Mouse (Mus musculus): Measurements from ENCODE around the gene Dgat2l6. TPM values are rescaled to one million over a fixed set of nuclear protein-coding genes. Genes with fewer than 3 reads are reported as not detected.

Dgat2l6 gene
- under 1 TPM; 0.08 to 0.18 TPM for total RNA-seq (2021)
- long read RNA-seq, experiment 1, result 0 reads
- long read RNA-seq, experiment 2, result 0 reads

GRCm38 (mm10) chrX:100524471-100524870, at the start of gene Dgat2l6:
Gene Dgat2l6, plus strand, starts transcription at chrX:100524838.
- DNase-seq (ENCODE audit: low spot score in 2 of 2), result no peak

GRCm38 (mm10) chrX:100475569-100476223, 48.9 kb upstream of the Dgat2l6 start:
- intact Hi-C loops (cut with DNase I), result loop anchor here (5.0 kb wide), 1 partner anchor 78 kb away; no protein-coding TSS in a partner anchor
- DNase-seq (ENCODE audit: low spot score in 2 of 2), result no peak

More at GRCm38 (mm10) chrX:100524471-100524870, at the start of gene Dgat2l6:
- intact Hi-C loops (cut with DNase I), result no loop called here

- peak; percentile 30 to 50 for DNase-seq (ENCODE audit: low spot score in 2 of 2)
- intact Hi-C loops (cut with DNase I), result loop anchor here (5.0 kb wide), 2 partner anchors 673 to 1353 kb away; no protein-coding TSS in a partner anchor
Observed at GRCm38 (mm10) chrX:100480317-100480716, 44.3 kb upstream of the Dgat2l6 start.

GRCm38 (mm10) chrX:100493500-100494067, 31.1 kb upstream of the Dgat2l6 start:
- intact Hi-C loops (cut with DNase I), result no loop called here
- no peak for DNase-seq (ENCODE audit: low spot score in 2 of 2)

- intact Hi-C loops (cut with DNase I), result no loop called here
- peak; percentile 81 to 90 for DNase-seq (ENCODE audit: low spot score in 2 of 2)
Observed at GRCm38 (mm10) chrX:100494068-100494978, 30.3 kb upstream of the Dgat2l6 start, which contains the start of gene Igbp1. Gene Igbp1, plus strand, starts transcription at chrX:100494291.

- intact Hi-C loops (cut with DNase I), result no loop called here
- DNase-seq (ENCODE audit: low spot score in 2 of 2), result no peak
Observed at GRCm38 (mm10) chrX:100504175-100504851, 20.3 kb upstream of the Dgat2l6 start.

- intact Hi-C loops (cut with DNase I), result no loop called here
- no peak for DNase-seq (ENCODE audit: low spot score in 2 of 2)
Observed at GRCm38 (mm10) chrX:100508164-100508563, 16.5 kb upstream of the Dgat2l6 start.

- intact Hi-C loops (cut with DNase I), result no loop called here
- no peak for DNase-seq (ENCODE audit: low spot score in 2 of 2)
Observed at GRCm38 (mm10) chrX:100509921-100510320, 14.7 kb upstream of the Dgat2l6 start.

- intact Hi-C loops (cut with DNase I), result no loop called here
- peak in 1 of 2 experiments; percentile 6 for DNase-seq (ENCODE audit: low spot score in 2 of 2)
Observed at GRCm38 (mm10) chrX:100516683-100517082, 8.0 kb upstream of the Dgat2l6 start.

- peak; percentile 9 to 12 for DNase-seq (ENCODE audit: low spot score in 2 of 2)
- intact Hi-C loops (cut with DNase I), result no loop called here
Observed at GRCm38 (mm10) chrX:100517626-100518025, 7.0 kb upstream of the Dgat2l6 start.

- intact Hi-C loops (cut with DNase I), result no loop called here
- no peak for DNase-seq (ENCODE audit: low spot score in 2 of 2)
Observed at GRCm38 (mm10) chrX:100518532-100518931, 6.1 kb upstream of the Dgat2l6 start.

GRCm38 (mm10) chrX:100556026-100556425, 31.4 kb downstream of the Dgat2l6 start:
- intact Hi-C loops (cut with DNase I), result no loop called here
- DNase-seq (ENCODE audit: low spot score in 2 of 2), result no peak

GRCm38 (mm10) chrX:100565696-100566095, 41.1 kb downstream of the Dgat2l6 start:
- DNase-seq (ENCODE audit: low spot score in 2 of 2), result peak; percentile 2 to 8
- intact Hi-C loops (cut with DNase I), result no loop called here

GRCm38 (mm10) chrX:100571951-100572350, 47.3 kb downstream of the Dgat2l6 start, which contains the start of gene Awat1:
Gene Awat1, plus strand, starts transcription at chrX:100572251.
- intact Hi-C loops (cut with DNase I), result no loop called here

GRCm38 (mm10) chrX:100594791-100595190, 70.2 kb downstream of the Dgat2l6 start, which contains the start of gene P2ry4:
Gene P2ry4, minus strand, starts transcription at chrX:100594869.
- intact Hi-C loops (cut with DNase I), result no loop called here
- DNase-seq (ENCODE audit: low spot score in 2 of 2), result no peak

More at GRCm38 (mm10) chrX:100571951-100572350, 47.3 kb downstream of the Dgat2l6 start, which contains the start of gene Awat1:
- no peak for DNase-seq (ENCODE audit: low spot score in 2 of 2)

Measured in left cerebral cortex, postnatal 14 days (tissue).